Mouse (Mus musculus) limb, embryonic 11.5 days (tissue): ENCODE measurements around the gene Tbc1d1. TPM values are rescaled to one million over a fixed set of nuclear protein-coding genes. Genes with fewer than 3 reads are reported as not detected.

ENCODE experiments used
- ATAC-seq: fragments of 200-750 bp; cut with Nextera tagmentation; 2 replicates; pipeline ENCODE4 v1.8.0; 2017; ENCODE audit warnings: low read depth; ENCODE audit not compliant: insufficient number of reproducible peaks, low FRiP score, low TSS enrichment
- DNase-seq: peaks from one replicate; pipeline ENCODE4 v3.0.0-alpha.2; 2015; ENCODE audit warnings: low spot score
- H3K27ac ChIP-seq: fragments of 300-500 bp; sonication (generic); replicated peaks from 2 replicates; pipeline ENCODE4 v1.5.1; 2014; ENCODE audit warnings: low read depth, mild to moderate bottlenecking, low read length
- H3K27me3 ChIP-seq: fragments of 300-500 bp; sonication (generic); 2 replicates; pipeline ENCODE4 v1.6.1; 2014; ENCODE audit warnings: mild to moderate bottlenecking, low read length, mixed read lengths; ENCODE audit not compliant: control insufficient read depth, insufficient read depth
- H3K36me3 ChIP-seq: fragments of 300-500 bp; sonication (generic); 2 replicates; pipeline ENCODE4 v1.6.1; 2014; ENCODE audit warnings: mild to moderate bottlenecking, low read length, moderate library complexity, mixed read lengths; ENCODE audit not compliant: control insufficient read depth, insufficient read depth
- H3K4me1 ChIP-seq: fragments of 300-500 bp; sonication (generic); 2 replicates; pipeline ENCODE4 v1.6.1; 2014; ENCODE audit warnings: low read length, mixed read lengths; ENCODE audit not compliant: control insufficient read depth, insufficient read depth
- H3K4me2 ChIP-seq: fragments of 300-500 bp; sonication (generic); 2 replicates; pipeline ENCODE4 v1.6.1; 2014; ENCODE audit warnings: low read depth, mild to moderate bottlenecking, moderate library complexity; ENCODE audit not compliant: severe bottlenecking
- H3K4me3 ChIP-seq: fragments of 300-500 bp; sonication (generic); 2 replicates; pipeline ENCODE4 v1.5.1; 2014; ENCODE audit warnings: low read depth, low read length
- H3K9ac ChIP-seq: fragments of 300-500 bp; sonication (generic); 2 replicates; pipeline ENCODE4 v1.6.1; 2014; ENCODE audit warnings: mild to moderate bottlenecking, low read length
- H3K9me3 ChIP-seq: fragments of 300-500 bp; sonication (generic); 2 replicates; pipeline ENCODE4 v1.6.1; 2016; ENCODE audit warnings: low read length; ENCODE audit not compliant: control insufficient read depth
- WGBS: fragments of 180-500 bp; shearing (Covaris S2); extraction: QIAGEN DNeasy Blood & Tissue Kit; methylation state at CpG from one replicate; pipeline ENCODE4 v1.1.7; 2014; 5-methylcytosine and 5-hydroxymethylcytosine counted together
- polyA plus RNA-seq: library from polyadenylated mRNA; unstranded; fragments of >200 nt; fragmentation: Nextera tagmentation; extraction: Ambion mirVana; gene quantifications from 2 replicates; pipeline ENCODE4 v1.2.1, GENCODE M21; 2014

Gene Tbc1d1
- polyA plus RNA-seq, 1 experiment from 2014 or later: 31.9 TPM

DNA sequence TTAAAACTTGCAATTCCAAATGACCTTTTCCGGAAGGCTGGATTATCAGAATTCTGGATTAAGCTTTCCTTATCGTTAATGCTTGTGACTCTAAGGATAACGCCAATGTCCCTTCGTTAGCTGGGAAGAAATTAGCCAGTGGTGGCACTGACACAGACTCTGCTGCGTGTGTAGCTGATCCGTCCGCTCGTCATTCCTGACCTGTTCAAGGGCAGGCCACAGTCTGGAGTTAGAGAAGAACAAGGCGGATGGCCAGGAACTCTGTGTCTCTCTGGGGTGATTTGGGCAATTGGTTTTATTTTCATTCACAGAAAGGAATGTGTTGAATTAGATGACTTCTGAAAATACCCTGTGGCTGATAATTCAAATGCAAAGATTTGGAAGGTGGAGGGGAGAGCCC is 118.2 kb downstream of the Tbc1d1 start:
- Histone ChIP-seq H3K9me3 (no peaks in the 10 kb centered on the region), H3K27ac (no peak overlapping the region), H3K36me3 (no peaks in the 10 kb centered on the region; the same call in 1 of the 2 replicates), H3K4me1 (peaks cover 6% of the 10 kb centered on the region), H3K27me3 (no peaks in the 10 kb centered on the region), H3K4me2 (no peak overlapping the region), H3K9ac (no peak overlapping the region), H3K4me3 (no peak overlapping the region)
- DNase-seq (no peak), ATAC-seq (no peak)
- WGBS: 85% methylated on average over 9 of the region's 9 CpGs

DNA sequence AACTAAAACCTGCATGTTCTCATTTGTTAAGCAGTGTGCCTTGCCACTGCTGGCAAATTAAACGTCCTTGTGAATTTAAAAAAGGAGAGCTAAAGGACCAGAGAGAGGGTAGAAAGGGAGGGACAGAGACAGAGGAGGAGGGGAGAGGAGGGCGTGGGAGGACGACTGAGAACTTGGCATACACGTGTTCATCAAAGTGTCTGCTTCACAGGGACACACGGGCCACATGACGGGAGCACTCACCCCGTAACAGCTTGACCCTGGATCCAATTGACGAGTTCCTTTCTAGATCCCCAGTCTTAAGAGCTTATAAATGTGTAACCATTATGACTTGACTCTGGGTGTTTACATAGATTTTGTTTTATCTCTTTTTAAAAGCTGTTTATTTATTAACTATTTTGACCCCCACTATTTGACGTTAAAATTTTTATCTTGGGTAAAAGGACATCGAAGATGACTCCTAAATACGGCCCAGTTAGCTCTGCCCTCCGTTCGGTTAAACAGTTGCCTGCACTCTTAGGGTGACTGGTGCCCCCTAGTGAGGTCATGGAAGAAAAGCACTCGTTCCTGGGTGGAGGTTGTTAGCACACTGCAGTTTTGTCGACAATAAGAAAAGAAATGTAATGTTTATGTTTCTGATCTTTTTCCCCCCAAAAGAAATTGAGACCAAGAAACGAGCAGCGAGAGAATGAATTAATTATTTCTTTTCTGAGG is 118.8 kb downstream of the Tbc1d1 start:
- Histone ChIP-seq H3K36me3 (no peaks in the 10 kb centered on the region; the same call in 1 of the 2 replicates), H3K9ac (no peak overlapping the region), H3K9me3 (no peaks in the 10 kb centered on the region), H3K4me1 (peaks cover 2% of the 10 kb centered on the region; the same call in 1 of the 2 replicates), H3K27ac (no peak overlapping the region), H3K4me3 (no peak overlapping the region), H3K27me3 (no peaks in the 10 kb centered on the region), H3K4me2 (no peak overlapping the region)
- ATAC-seq: no peak
- WGBS: 41% methylated on average over 17 of the region's 17 CpGs
- no peak for DNase-seq

DNA sequence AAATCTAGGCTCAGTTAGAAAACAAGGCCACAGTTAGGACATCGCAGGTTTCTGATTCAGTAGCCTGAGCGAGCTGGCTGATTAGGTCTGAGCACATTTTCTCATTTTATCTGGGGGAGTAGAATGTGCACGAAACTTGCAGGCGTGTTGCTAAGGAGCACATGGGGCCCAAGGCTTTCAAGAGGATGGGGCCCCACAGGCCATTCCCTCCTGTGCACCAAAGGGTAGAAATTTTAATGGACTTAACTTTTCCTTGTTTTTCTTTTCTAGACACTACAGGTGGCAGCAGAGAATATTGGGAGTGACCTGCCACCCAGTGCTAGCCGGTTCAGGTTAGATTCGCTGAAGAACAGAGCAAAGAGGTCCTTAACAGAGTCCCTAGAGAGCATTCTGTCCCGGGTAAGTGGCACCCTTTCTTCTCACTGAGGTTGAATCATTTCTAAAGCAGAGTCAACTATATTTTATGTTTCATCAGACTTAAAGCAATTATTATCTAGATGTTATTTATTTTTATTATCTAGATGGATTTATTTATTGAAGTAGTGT is 121.6 kb downstream of the Tbc1d1 start:
- Histone ChIP-seq H3K9ac (no peak overlapping the region), H3K36me3 (peaks cover 10% of the 10 kb centered on the region; the same call in 1 of the 2 replicates), H3K4me3 (no peak overlapping the region), H3K27ac (no peak overlapping the region), H3K4me2 (no peak overlapping the region), H3K27me3 (no peaks in the 10 kb centered on the region), H3K9me3 (no peaks in the 10 kb centered on the region), H3K4me1 (no peaks in the 10 kb centered on the region)
- DNase-seq: no peak
- no peak for ATAC-seq
- WGBS: 87% methylated on average over 7 of the region's 7 CpGs

DNA sequence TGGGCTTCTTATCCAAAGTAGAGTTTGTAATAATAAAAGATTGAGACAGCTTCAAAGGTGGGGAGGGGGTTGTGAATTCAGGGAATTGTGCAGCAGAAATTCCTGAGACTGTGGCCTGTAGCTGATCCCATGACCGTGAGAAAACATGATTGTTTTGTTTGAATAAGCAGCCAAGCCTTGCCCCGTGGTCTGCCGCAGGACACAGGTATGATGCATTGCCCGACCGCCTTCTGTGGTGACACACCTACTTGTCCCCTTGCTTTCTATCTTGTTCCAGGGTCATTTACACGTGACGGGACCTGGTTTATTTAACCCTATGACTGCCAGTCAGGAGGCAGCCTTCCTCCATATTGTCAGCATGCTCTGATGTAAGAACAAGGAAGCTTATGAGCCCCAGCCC is 123.6 kb downstream of the Tbc1d1 start:
- Histone ChIP-seq H3K36me3 (peaks cover 10% of the 10 kb centered on the region; the same call in 1 of the 2 replicates), H3K9ac (no peak overlapping the region), H3K9me3 (no peaks in the 10 kb centered on the region), H3K4me1 (no peaks in the 10 kb centered on the region), H3K27me3 (no peaks in the 10 kb centered on the region), H3K4me2 (no peak overlapping the region), H3K27ac (no peak overlapping the region), H3K4me3 (no peak overlapping the region)
- ATAC-seq (no peak), DNase-seq (no peak)
- WGBS: 66% methylated on average over 7 of the region's 7 CpGs

DNA sequence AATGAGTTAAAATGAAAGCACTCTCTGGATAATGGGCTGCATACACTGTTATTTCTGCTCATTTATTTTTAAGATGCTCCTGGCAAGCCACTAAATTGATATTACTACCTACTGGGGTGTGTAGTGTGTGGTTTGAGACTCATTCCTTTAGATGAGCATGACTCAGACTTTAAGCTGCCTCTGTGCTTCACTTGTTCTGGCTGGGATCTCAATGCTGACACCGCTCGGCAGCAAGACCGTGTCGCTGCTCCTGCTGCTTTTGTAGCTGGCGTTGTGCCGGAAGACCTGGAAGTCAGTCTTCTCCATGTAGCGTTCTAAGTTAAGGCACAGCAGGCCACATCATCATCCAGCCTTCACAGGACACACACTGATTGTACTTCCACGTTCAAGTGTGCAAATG is 124.1 kb downstream of the Tbc1d1 start:
- no peak for DNase-seq
- Histone ChIP-seq H3K4me3 (no peak overlapping the region), H3K27me3 (no peaks in the 10 kb centered on the region), H3K4me1 (no peaks in the 10 kb centered on the region), H3K27ac (no peak overlapping the region), H3K9ac (no peak overlapping the region), H3K36me3 (peaks cover 10% of the 10 kb centered on the region; the same call in 1 of the 2 replicates), H3K4me2 (no peak overlapping the region), H3K9me3 (no peaks in the 10 kb centered on the region)
- ATAC-seq: no peak
- 94% methylated on average over 8 of the region's 8 CpGs for WGBS

DNA sequence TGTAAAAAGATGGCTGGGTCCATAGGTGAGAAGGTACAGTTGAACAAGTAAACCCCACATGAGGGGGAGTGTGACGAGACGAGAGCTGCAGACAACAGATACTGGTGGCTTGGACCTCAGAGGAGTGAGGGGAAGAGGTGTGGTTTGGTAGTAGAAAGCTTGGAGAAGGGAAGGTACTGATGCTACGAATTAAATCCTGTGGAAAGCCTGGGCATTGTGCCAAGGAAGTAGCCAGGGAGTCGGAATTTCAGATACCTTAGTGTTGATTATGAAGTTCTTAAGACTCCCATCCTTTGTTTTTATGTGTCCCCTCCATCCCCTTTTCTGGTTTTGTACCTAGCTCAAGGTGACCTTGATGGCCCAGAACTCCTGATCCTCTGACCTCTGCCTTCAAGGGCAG is 124.5 kb downstream of the Tbc1d1 start:
- H3K27me3 ChIP-seq: no peaks in the 10 kb centered on the region
- no peak overlapping the region for H3K9ac ChIP-seq
- ATAC-seq (no peak), DNase-seq (no peak)
- H3K4me1 ChIP-seq: no peaks in the 10 kb centered on the region
- no peak overlapping the region for H3K4me2 ChIP-seq
- H3K9me3 ChIP-seq: no peaks in the 10 kb centered on the region
- 97% methylated on average over 4 of the region's 4 CpGs for WGBS
- no peak overlapping the region for H3K4me3 ChIP-seq
- no peak overlapping the region for H3K27ac ChIP-seq
- H3K36me3 ChIP-seq: peaks cover 10% of the 10 kb centered on the region; the same call in 1 of the 2 replicates

DNA sequence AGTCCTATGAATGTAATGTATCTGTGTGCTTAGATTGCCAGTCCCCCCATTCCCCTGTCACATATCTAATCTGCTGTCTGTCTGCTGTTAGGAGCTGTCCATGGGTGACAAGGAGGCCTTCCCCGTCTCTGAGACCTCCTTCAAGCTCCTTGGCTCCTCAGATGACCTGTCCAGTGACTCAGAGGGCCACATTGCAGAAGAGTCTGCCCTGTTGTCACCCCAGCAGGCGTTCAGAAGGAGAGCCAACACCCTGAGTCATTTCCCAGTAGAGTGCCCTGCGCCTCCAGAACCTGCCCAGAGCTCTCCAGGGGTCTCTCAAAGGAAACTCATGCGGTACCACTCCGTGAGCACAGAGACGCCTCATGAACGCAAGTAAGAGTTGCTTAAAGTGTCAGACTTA is 125.6 kb downstream of the Tbc1d1 start:
- H3K9ac ChIP-seq: no peak overlapping the region
- 91% methylated on average over 7 of the region's 7 CpGs for WGBS
- H3K4me2 ChIP-seq: no peak overlapping the region
- H3K4me1 ChIP-seq: no peaks in the 10 kb centered on the region
- H3K9me3 ChIP-seq: no peaks in the 10 kb centered on the region
- DNase-seq (no peak), ATAC-seq (no peak)
- peaks cover 10% of the 10 kb centered on the region; the same call in 1 of the 2 replicates for H3K36me3 ChIP-seq
- H3K27me3 ChIP-seq: no peaks in the 10 kb centered on the region
- H3K4me3 ChIP-seq: no peak overlapping the region
- H3K27ac ChIP-seq: no peak overlapping the region

DNA sequence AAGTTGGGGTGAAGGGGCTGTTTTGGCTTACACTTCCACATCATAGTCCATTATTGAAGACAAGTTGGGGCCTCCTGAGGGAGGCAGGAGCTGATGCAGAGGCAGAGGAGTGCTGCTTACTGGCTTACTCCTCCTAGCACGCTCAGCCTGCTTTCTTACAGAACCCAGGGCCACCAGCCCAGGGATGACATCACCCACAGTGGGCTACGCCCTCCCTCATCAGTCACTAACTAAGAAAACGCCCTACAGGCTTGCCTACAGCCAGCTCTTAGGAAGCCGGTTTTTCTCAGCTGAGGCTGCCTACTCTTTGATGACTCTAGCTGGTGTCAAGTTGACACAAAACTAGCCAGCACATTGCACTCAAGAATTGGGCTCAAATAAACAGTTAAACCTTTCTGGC is 126.5 kb downstream of the Tbc1d1 start:
- no peak overlapping the region for H3K4me3 ChIP-seq
- no peak overlapping the region for H3K9ac ChIP-seq
- WGBS: 59% methylated on average over 4 of the region's 4 CpGs
- H3K4me1 ChIP-seq: no peaks in the 10 kb centered on the region
- no peak for DNase-seq
- H3K27me3 ChIP-seq: no peaks in the 10 kb centered on the region
- ATAC-seq: no peak
- peaks cover 10% of the 10 kb centered on the region; the same call in 1 of the 2 replicates for H3K36me3 ChIP-seq
- no peak overlapping the region for H3K27ac ChIP-seq
- H3K4me2 ChIP-seq: no peak overlapping the region
- H3K9me3 ChIP-seq: no peaks in the 10 kb centered on the region
